Mouse (Mus musculus): ENCODE results near the gene Gba. TPM values are rescaled to one million over a fixed set of nuclear protein-coding genes. Genes with fewer than 3 reads are reported as not detected.

The Gba gene
- polyA plus RNA-seq, 1 experiment from 2014 or later, result 34.7 TPM

MicroRNAs within 50 kb of the gene (microRNA counts, 519-probe panel; counts per million panel counts)
- microRNA mmu-miR-92b, result 236 counts per million, percentile 44 among the panel's probes with 10 or more counts

Small RNAs within 50 kb of the gene (microRNA-seq; reads per million reads assigned to microRNA genes)
- 504 reads per million, percentile 71 among the genes with 10 or more reads in this experiment for gene Mir92b

Other genes starting within 250 kb of the Gba start
- gene Rusc1, start 109.6 kb upstream of the Gba start, polyA plus RNA-seq (2015; fragmentation: Nextera tagmentation; extraction: Ambion mirVana), result 23.3 and 25.0 TPM in 2 replicates
- gene Gm43738, start 101.8 kb upstream of the Gba start, polyA plus RNA-seq (2015; fragmentation: Nextera tagmentation; extraction: Ambion mirVana), result not detected in 2 replicates
- 193 and 231 TPM in 2 replicates for gene Fdps, start 101.0 kb upstream of the Gba start, polyA plus RNA-seq (2015; fragmentation: Nextera tagmentation; extraction: Ambion mirVana)
- gene Pklr, start 66.8 kb upstream of the Gba start, polyA plus RNA-seq (2015; fragmentation: Nextera tagmentation; extraction: Ambion mirVana), result 2.0 TPM in 1 of 2 replicates, not detected in the other
- 3.6 and 4.3 TPM in 2 replicates for gene Hcn3, start 42.7 kb upstream of the Gba start, polyA plus RNA-seq (2015; fragmentation: Nextera tagmentation; extraction: Ambion mirVana)
- gene Clk2, start 38.1 kb upstream of the Gba start, polyA plus RNA-seq (2015; fragmentation: Nextera tagmentation; extraction: Ambion mirVana), result 39.9 and 41.8 TPM in 2 replicates
- 115 and 125 TPM in 2 replicates for gene Scamp3, start 25.5 kb upstream of the Gba start, polyA plus RNA-seq (2015; fragmentation: Nextera tagmentation; extraction: Ambion mirVana)
- 31.5 and 32.6 TPM in 2 replicates for gene Fam189b, start 19.8 kb upstream of the Gba start, polyA plus RNA-seq (2015; fragmentation: Nextera tagmentation; extraction: Ambion mirVana)
- gene Thbs3, start 12.3 kb downstream of the Gba start, polyA plus RNA-seq (2015; fragmentation: Nextera tagmentation; extraction: Ambion mirVana), result 42.0 and 48.1 TPM in 2 replicates
- gene Mtx1, start 24.2 kb downstream of the Gba start, polyA plus RNA-seq (2015; fragmentation: Nextera tagmentation; extraction: Ambion mirVana), result 182 and 212 TPM in 2 replicates
- 1.5 and 1.6 TPM in 2 replicates for gene Muc1, start 26.1 kb downstream of the Gba start, polyA plus RNA-seq (2015; fragmentation: Nextera tagmentation; extraction: Ambion mirVana)
- 300 and 361 TPM in 2 replicates for gene Krtcap2, start 43.0 kb downstream of the Gba start, polyA plus RNA-seq (2015; fragmentation: Nextera tagmentation; extraction: Ambion mirVana)
- 7.0 and 9.7 TPM in 2 replicates for gene Trim46, start 43.4 kb downstream of the Gba start, polyA plus RNA-seq (2015; fragmentation: Nextera tagmentation; extraction: Ambion mirVana)
- 120 and 147 TPM in 2 replicates for gene Dpm3, start 56.4 kb downstream of the Gba start, polyA plus RNA-seq (2015; fragmentation: Nextera tagmentation; extraction: Ambion mirVana)
- gene Slc50a1, start 67.6 kb downstream of the Gba start, polyA plus RNA-seq (2015; fragmentation: Nextera tagmentation; extraction: Ambion mirVana), result 67.4 and 68.6 TPM in 2 replicates
- gene Efna1, start 78.2 kb downstream of the Gba start, polyA plus RNA-seq (2015; fragmentation: Nextera tagmentation; extraction: Ambion mirVana), result 40.7 and 43.1 TPM in 2 replicates
- 22.6 and 26.6 TPM in 2 replicates for gene Efna3, start 120.0 kb downstream of the Gba start, polyA plus RNA-seq (2015; fragmentation: Nextera tagmentation; extraction: Ambion mirVana)
- 46.5 and 50.1 TPM in 2 replicates for gene Efna4, start 135.1 kb downstream of the Gba start, polyA plus RNA-seq (2015; fragmentation: Nextera tagmentation; extraction: Ambion mirVana)
- 50.8 and 52.6 TPM in 2 replicates for gene Adam15, start 147.1 kb downstream of the Gba start, polyA plus RNA-seq (2015; fragmentation: Nextera tagmentation; extraction: Ambion mirVana)
- 0.18 and 0.38 TPM in 2 replicates for gene Dcst2, start 159.0 kb downstream of the Gba start, polyA plus RNA-seq (2015; fragmentation: Nextera tagmentation; extraction: Ambion mirVana)
- 0.44 and 0.85 TPM in 2 replicates for gene Dcst1, start 162.3 kb downstream of the Gba start, polyA plus RNA-seq (2015; fragmentation: Nextera tagmentation; extraction: Ambion mirVana)
- gene Zbtb7b, start 191.8 kb downstream of the Gba start, polyA plus RNA-seq (2015; fragmentation: Nextera tagmentation; extraction: Ambion mirVana), result 1.7 and 2.1 TPM in 2 replicates
- gene Lenep, start 199.9 kb downstream of the Gba start, polyA plus RNA-seq (2015; fragmentation: Nextera tagmentation; extraction: Ambion mirVana), result not detected in 2 replicates
- gene Flad1, start 208.9 kb downstream of the Gba start, polyA plus RNA-seq (2015; fragmentation: Nextera tagmentation; extraction: Ambion mirVana), result 29.4 and 29.5 TPM in 2 replicates
- 513 and 525 TPM in 2 replicates for gene Cks1b, start 215.5 kb downstream of the Gba start, polyA plus RNA-seq (2015; fragmentation: Nextera tagmentation; extraction: Ambion mirVana)
- 91.4 and 93.3 TPM in 2 replicates for gene Shc1, start 215.5 kb downstream of the Gba start, polyA plus RNA-seq (2015; fragmentation: Nextera tagmentation; extraction: Ambion mirVana)
- 47.8 and 50.5 TPM in 2 replicates for gene Pygo2, start 227.3 kb downstream of the Gba start, polyA plus RNA-seq (2015; fragmentation: Nextera tagmentation; extraction: Ambion mirVana)
- gene Pbxip1, start 233.8 kb downstream of the Gba start, polyA plus RNA-seq (2015; fragmentation: Nextera tagmentation; extraction: Ambion mirVana), result 25.2 and 27.7 TPM in 2 replicates